Mouse (Mus musculus) lung, postnatal 0 days (tissue): ENCODE data around the gene Olfr812.
"Not testable (repeated sequence)": the region's sequence is repeated elsewhere in the genome, so short reads cannot be mapped to it uniquely, and the experiment has no call there.

Experiments used
- CTCF ChIP-seq: IDR thresholded peaks from 2 replicates; pipeline ENCODE4 v1.5.1; 2016; ENCODE audit warnings: antibody characterized with exemption, mild to moderate bottlenecking
- EP300 ChIP-seq: IDR thresholded peaks from 2 replicates; pipeline ENCODE4 v1.6.1; 2016; ENCODE audit warnings: antibody characterized with exemption, mild to moderate bottlenecking, control low read depth

DNA sequence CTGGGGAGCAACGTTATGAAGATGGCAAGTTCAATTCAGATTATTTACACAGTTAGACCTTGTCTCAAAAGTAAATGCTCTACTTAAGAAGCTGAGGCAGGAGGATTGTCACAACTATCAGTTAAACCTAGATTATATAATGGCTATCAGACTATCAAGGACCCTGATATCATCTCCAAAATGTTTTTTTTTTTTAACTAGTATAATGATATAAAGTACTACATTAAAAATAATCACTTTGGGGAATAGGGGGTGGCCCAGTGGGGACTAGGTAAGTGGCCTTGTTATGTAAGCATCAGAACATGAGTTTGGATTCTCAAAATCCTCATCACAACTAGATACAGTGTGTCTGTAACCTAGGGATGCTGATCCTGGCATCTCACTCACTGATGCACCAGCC is 33.9 kb upstream of the Olfr812 start, which contains the start of gene Olfr814:
- TF ChIP-seq CTCF, EP300: not testable (repeated sequence)
